In the genomic region with DNA sequence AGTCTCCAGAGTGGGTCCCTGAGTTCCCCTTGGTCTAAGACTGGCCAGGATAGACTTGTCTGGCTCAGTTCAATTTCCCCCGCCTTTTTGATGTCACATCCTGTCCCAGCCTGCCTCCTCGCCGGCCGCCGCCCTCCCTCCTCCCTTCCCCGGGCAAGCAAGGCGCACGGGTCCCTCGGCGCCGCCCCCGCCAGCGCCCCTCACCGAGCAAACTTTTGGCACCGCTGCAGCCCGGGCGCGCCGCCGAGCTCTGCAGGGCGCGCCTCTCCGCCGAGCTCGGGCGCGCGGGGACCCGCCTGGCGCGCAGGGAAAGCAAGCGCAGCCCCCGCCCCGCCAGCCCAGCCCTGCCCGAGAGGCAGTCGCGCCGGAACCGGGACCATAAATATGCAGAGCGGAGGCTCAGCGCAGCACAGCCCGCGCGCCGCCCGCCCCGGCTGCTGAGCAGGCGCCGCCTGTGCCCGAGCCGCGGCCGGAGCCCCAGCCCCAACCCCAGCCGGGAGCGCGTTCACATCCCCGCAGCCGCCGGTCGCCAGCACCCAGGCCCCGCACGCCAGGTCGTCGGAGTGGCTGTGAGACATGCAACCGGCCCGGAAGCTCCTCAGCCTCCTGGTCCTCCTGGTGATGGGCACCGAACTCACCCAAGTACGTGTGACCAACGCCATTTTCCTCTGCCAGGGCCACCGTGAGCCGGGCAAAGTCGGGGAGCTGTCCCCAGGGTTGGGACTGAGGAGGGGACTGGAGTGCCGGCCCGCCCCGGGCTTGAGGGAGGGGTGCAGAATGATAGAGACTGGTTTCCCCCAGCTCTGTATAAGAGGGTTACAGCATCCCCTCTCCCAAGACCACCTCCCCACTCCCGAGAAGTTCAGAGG, we compare ENCODE assay signal across 8 mouse cellular contexts. TPM values are rescaled to one million over a fixed set of nuclear protein-coding genes. Genes with fewer than 3 reads are reported as not detected.
DNase-seq lines count a peak whose midpoint lies in the region; ATAC-seq and TF ChIP-seq lines count a peak whose summit lies in the region.

Olfm1 (plus strand) TSS at position 172 of the 869 bp plus-strand sequence.

- WGBS in lung, adult 2 months: 1% methylated on average over 76 of the region's 76 CpGs
- under 1% methylated on average over 76 of the region's 76 CpGs for WGBS in olfactory bulb, adult 2 months

- H3K27me3 ChIP-seq in Patski: peaks cover 35% of the 10 kb centered on the region

- no peak for TF ChIP-seq POLR2A in lung, adult 2 months (IDR thresholded peaks at IDR 0.05; ENCODE audit: borderline replicate concordance, extremely low read depth, low read depth, low read length)
- TF ChIP-seq POLR2A in olfactory bulb, adult 2 months (IDR thresholded peaks at IDR 0.05; ENCODE audit: insufficient read depth, low read depth, low read length): peak; percentile 46; the same call in 1 of the 2 replicates

- in situ Hi-C loops in Patski (cut with MboI; ENCODE audit: low pct_unique_long_range_greater_than_20kb): loop anchor here (25.0 kb wide), 1 partner anchor 431 kb away; no protein-coding TSS in a partner anchor

- DNase-seq in Patski (ENCODE audit: low read depth, low spot score): no peak
- peak; percentile 89 to 91 for DNase-seq in cerebellum, postnatal 10 days
- peak; percentile 64 to 70 for DNase-seq in frontal cortex, postnatal 25 days (ENCODE audit: low spot score in 2 of 2)
- DNase-seq in layer of hippocampus, adult 9-11 months: peak; percentile 77
- DNase-seq in lung, adult 2 months: peak; percentile 44

- peak within 1 kb of the TSS; percentile 52 for H3K4me3 ChIP-seq in lung, adult 2 months (replicated peaks; ENCODE audit: extremely low read depth, low read depth, low read length)
- peak within 1 kb of the TSS; percentile 95 for H3K4me3 ChIP-seq in olfactory bulb, adult 2 months (ENCODE audit: insufficient read depth, low read depth, low read length)

- no peak for ATAC-seq in Patski
- ATAC-seq in hematopoietic stem cell, adult 5-6 weeks (replicated peaks in 1 of 2; ENCODE audit: insufficient read depth in 1 of 2, low FRiP score in 2 of 2, low TSS enrichment in 1 of 2, low read depth in 1 of 2, poor library complexity in 2 of 2, severe bottlenecking in 2 of 2): 0 out of 4 replicates have a peak, but pooled peaks have one; percentile 8 to 22
- no peak for ATAC-seq in erythroid progenitor cell, adult 5-6 weeks (replicated peaks; ENCODE audit: low FRiP score, poor library complexity, severe bottlenecking)

- POLR2A ChIA-PET in Patski (lab: Charles Lee): no interaction called here

- no peaks in the 10 kb centered on the region; the same call in 1 of the 2 replicates for H3K4me1 ChIP-seq in lung, adult 2 months (ENCODE audit: control insufficient read depth, insufficient read depth, low read length)
- H3K4me1 ChIP-seq in olfactory bulb, adult 2 months (ENCODE audit: control insufficient read depth, insufficient read depth, low read length): peaks cover 36% of the 10 kb centered on the region

- CTCF ChIA-PET in Patski (lab: Charles Lee): no interaction called here

- peak within 1 kb of the TSS; percentile 86 for H3K27ac ChIP-seq in olfactory bulb, adult 2 months (ENCODE audit: insufficient read depth, low read depth, low read length)

- TF ChIP-seq CTCF in Patski (IDR thresholded peaks at IDR 0.05): no peak
- no peak for TF ChIP-seq CTCF in lung, adult 2 months (IDR thresholded peaks at IDR 0.05; ENCODE audit: insufficient read depth, low read length)
- no peak for TF ChIP-seq CTCF in olfactory bulb, adult 2 months (IDR thresholded peaks at IDR 0.05; ENCODE audit: insufficient read depth, low read depth, low read length)

RNA-seq across cellular contexts. Expression of gene Olfm1, which starts in this region (rescaled TPM):
- polyA plus RNA-seq in Patski (2021): 141 TPM
- total RNA-seq in hematopoietic stem cell, adult 5-6 weeks (2017): 1.0 TPM in 1 of 2 replicates, not detected in the other
- polyA plus RNA-seq in lung, adult 2 months (2012; rRNA removed): 33.7 TPM in 2 replicates
- 171 TPM in 1 of 2 replicates, not detected in the other for polyA plus RNA-seq in olfactory bulb, adult 2 months (2012; ENCODE audit: insufficient read depth, insufficient read length, low replicate concordance, missing spikeins)
- 5.0 and 7.1 TPM in 2 replicates for total RNA-seq in erythroid progenitor cell, adult 5-6 weeks (2015; ENCODE audit: low replicate concordance)
- 1.8 TPM in 1 of 2 replicates, not detected in the other for total RNA-seq in erythroid progenitor cell, adult 5-6 weeks (2017; ENCODE audit: low replicate concordance)

Comparison
In these comparisons a context has a peak if more than half of its experiments do, and no peak if none do; other contexts are left out.
1. ATAC-seq: peak in hematopoietic stem cell, adult 5-6 weeks (2 of 2); none in Patski (single experiment) and erythroid progenitor cell, adult 5-6 weeks (single experiment).